Mouse (Mus musculus): ENCODE results near the gene Pfn3. TPM values are rescaled to one million over a fixed set of nuclear protein-coding genes. Genes with fewer than 3 reads are reported as not detected.

Pfn3 gene
- total and polyA plus RNA-seq, 3 experiments = not detected

- dilution Hi-C loops (cut with MboI; ENCODE audit: extremely low pct_ligation_motif_present, extremely low pct_unique_long_range_greater_than_20kb, low sequenced_read_pairs) = no loop called here
- in situ Hi-C loops (cut with MboI; ENCODE audit: low pct_ligation_motif_present, low pct_unique_long_range_greater_than_20kb, low sequenced_read_pairs) = no loop called here
- Histone ChIP-seq H3K36me3 (replicated peaks in 1 of 2; ENCODE audit: control insufficient read depth in 1 of 2, insufficient read depth in 1 of 2, low read length in 1 of 2) (no peaks in the 10 kb centered on the region), H3K4me1 (ENCODE audit: control insufficient read depth in 1 of 2, insufficient read depth in 2 of 2) (peaks cover 13 to 36% of the 10 kb centered on the region in 2 experiments), H3K79me2 (replicated peaks; ENCODE audit: control insufficient read depth, extremely low read depth, insufficient read depth, poor library complexity, severe bottlenecking) (no peaks in the 10 kb centered on the region), H3K27me3 (replicated peaks) (no peaks in the 10 kb centered on the region), H3K9ac (ENCODE audit: insufficient read depth, low read depth) (0 out of 2 replicates have a peak overlapping the region, but pooled peaks have one; percentile 6), H3K27ac (ENCODE audit: insufficient read depth, low read depth) (no peak overlapping the region), H3K9me3 (replicated peaks; ENCODE audit: low read length) (peaks cover 6% of the 10 kb centered on the region), H3K4me3 (replicated peaks in 1 of 3; ENCODE audit: low read depth in 2 of 3, low read length in 2 of 3, poor library complexity in 1 of 3) (no peak overlapping the region), H3K4me2 (ENCODE audit: insufficient read depth, low read depth, poor library complexity, severe bottlenecking) (peak overlapping the region; percentile 82)
- peak; percentile 77 for DNase-seq (ENCODE audit: extremely low read depth)
- TF ChIP-seq NELFE (IDR thresholded peaks at IDR 0.05; ENCODE audit: low read depth, low read length) (0 out of 2 replicates have a peak, but pooled peaks have one; percentile 44), TBP (conservative IDR thresholded peaks at IDR 0.05; ENCODE audit: low read depth, low read length) (peak; percentile 96), TCF12 (IDR thresholded peaks at IDR 0.05; ENCODE audit: low read depth, low read length) (0 out of 2 replicates have a peak, but pooled peaks have one; percentile 18), BHLHE40 (IDR thresholded peaks at IDR 0.05; ENCODE audit: low read depth, low read length) (no peak), EP300 (IDR thresholded peaks at IDR 0.05; ENCODE audit: low read length) (peak; percentile 55), ELF1 (IDR thresholded peaks at IDR 0.05; ENCODE audit: low read depth, low read length) (peak; percentile 72), POLR2A (IDR thresholded peaks at IDR 0.05; ENCODE audit: low read depth, low read length) (peak; percentile 43; the same call in 1 of the 2 replicates), MAX (IDR thresholded peaks at IDR 0.05; ENCODE audit: low read length) (no peak), ZMIZ1 (IDR thresholded peaks at IDR 0.05; ENCODE audit: low read depth, low read length) (peak; percentile 98)
Observed at GRCm38 (mm10) chr13:55431889-55432685, 17.1 kb upstream of the Pfn3 start.

GRCm38 (mm10) chr13:55430566-55430965 is 15.5 kb upstream of the Pfn3 start:
- no peaks in the 10 kb centered on the region for H3K36me3 ChIP-seq (replicated peaks in 1 of 2; ENCODE audit: control insufficient read depth in 1 of 2, insufficient read depth in 1 of 2, low read length in 1 of 2)
- H3K4me2 ChIP-seq (ENCODE audit: insufficient read depth, low read depth, poor library complexity, severe bottlenecking) = no peak overlapping the region
- peaks cover 6% of the 10 kb centered on the region for H3K9me3 ChIP-seq (replicated peaks; ENCODE audit: low read length)
- in situ Hi-C loops (cut with MboI; ENCODE audit: low pct_ligation_motif_present, low pct_unique_long_range_greater_than_20kb, low sequenced_read_pairs) = no loop called here
- H3K4me1 ChIP-seq (ENCODE audit: control insufficient read depth in 1 of 2, insufficient read depth in 2 of 2) = peaks cover 13 to 40% of the 10 kb centered on the region in 2 experiments
- H3K27me3 ChIP-seq (replicated peaks) = no peaks in the 10 kb centered on the region
- TF ChIP-seq USF2 (conservative IDR thresholded peaks at IDR 0.05; ENCODE audit: low read depth, low read length) (no peak), MYC (IDR thresholded peaks at IDR 0.05; ENCODE audit: low read depth, low read length) (no peak), ZMIZ1 (IDR thresholded peaks at IDR 0.05; ENCODE audit: low read depth, low read length) (no peak), RCOR1 (conservative IDR thresholded peaks at IDR 0.05; ENCODE audit: low read depth, low read length) (no peak), E2F4 (IDR thresholded peaks at IDR 0.05; ENCODE audit: insufficient replicate concordance, low read depth, low read length) (no peak), MXI1 (IDR thresholded peaks at IDR 0.05; ENCODE audit: low read depth, low read length) (no peak), USF1 (IDR thresholded peaks at IDR 0.05; ENCODE audit: low read depth, low read length) (no peak), POLR2AphosphoS2 (IDR thresholded peaks at IDR 0.05; ENCODE audit: low read depth, low read length) (no peak), CHD1 (IDR thresholded peaks at IDR 0.05; ENCODE audit: low read depth, low read length) (no peak), EP300 (IDR thresholded peaks at IDR 0.05; ENCODE audit: low read length) (no peak), MEF2A (IDR thresholded peaks at IDR 0.05; ENCODE audit: borderline replicate concordance, low read depth, low read length) (no peak)
- no peak overlapping the region for H3K27ac ChIP-seq (ENCODE audit: insufficient read depth, low read depth)
- no peak for DNase-seq (ENCODE audit: extremely low read depth)
- dilution Hi-C loops (cut with MboI; ENCODE audit: extremely low pct_ligation_motif_present, extremely low pct_unique_long_range_greater_than_20kb, low sequenced_read_pairs) = no loop called here
- no peak overlapping the region for H3K9ac ChIP-seq (ENCODE audit: insufficient read depth, low read depth)
- no peaks in the 10 kb centered on the region for H3K79me2 ChIP-seq (replicated peaks; ENCODE audit: control insufficient read depth, extremely low read depth, insufficient read depth, poor library complexity, severe bottlenecking)
- H3K4me3 ChIP-seq (replicated peaks in 1 of 3; ENCODE audit: low read depth in 2 of 3, low read length in 2 of 3, poor library complexity in 1 of 3) = no peak overlapping the region

Measured in CH12.LX (cell line).